Mouse (Mus musculus): ENCODE results near the gene Bpifb5. TPM values are rescaled to one million over a fixed set of nuclear protein-coding genes. Genes with fewer than 3 reads are reported as not detected.
"Not testable (repeated sequence)": the region's sequence is repeated elsewhere in the genome, so short reads cannot be mapped to it uniquely, and the experiment has no call there.

Bpifb5 gene
- polyA plus RNA-seq, 1 experiment from 2014 or later: 1.7 TPM

DNA sequence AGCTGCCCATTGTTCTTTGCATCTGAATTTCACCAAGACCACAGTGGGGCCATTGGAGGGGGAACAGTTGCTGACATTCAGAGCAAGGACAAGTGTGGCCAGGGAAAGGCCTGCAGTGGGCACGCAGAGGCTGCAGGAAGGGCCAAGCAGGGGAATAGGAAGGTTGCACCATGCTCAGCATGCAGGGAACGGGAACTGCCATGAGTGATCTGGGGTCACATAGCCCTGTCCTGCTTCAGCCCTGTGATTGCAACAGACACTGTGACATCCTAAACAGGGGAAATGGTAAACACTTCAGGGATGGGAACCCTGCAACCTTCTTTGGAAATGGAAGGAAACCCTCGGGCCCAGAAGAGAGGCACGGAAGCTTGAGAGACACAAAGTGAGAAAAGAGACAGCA, 31.7 kb downstream of the Bpifb5 start:
- not testable (repeated sequence) for H3K9me3 ChIP-seq (replicated peaks; ENCODE audit: control insufficient read depth, low read length); H3K27me3 ChIP-seq (ENCODE audit: control insufficient read depth, insufficient read depth, low read length); H3K4me2 ChIP-seq (ENCODE audit: low read depth, low read length); H3K9ac ChIP-seq (ENCODE audit: low read length); ATAC-seq (ENCODE audit: insufficient read depth, low FRiP score); H3K4me1 ChIP-seq (ENCODE audit: control insufficient read depth, insufficient read depth, low read length); H3K4me3 ChIP-seq (replicated peaks; ENCODE audit: low read length); H3K27ac ChIP-seq (ENCODE audit: low read length); H3K36me3 ChIP-seq (ENCODE audit: control insufficient read depth, insufficient read depth, low read length)
- 80% methylated on average over 2 of the region's 4 CpGs for WGBS

DNA sequence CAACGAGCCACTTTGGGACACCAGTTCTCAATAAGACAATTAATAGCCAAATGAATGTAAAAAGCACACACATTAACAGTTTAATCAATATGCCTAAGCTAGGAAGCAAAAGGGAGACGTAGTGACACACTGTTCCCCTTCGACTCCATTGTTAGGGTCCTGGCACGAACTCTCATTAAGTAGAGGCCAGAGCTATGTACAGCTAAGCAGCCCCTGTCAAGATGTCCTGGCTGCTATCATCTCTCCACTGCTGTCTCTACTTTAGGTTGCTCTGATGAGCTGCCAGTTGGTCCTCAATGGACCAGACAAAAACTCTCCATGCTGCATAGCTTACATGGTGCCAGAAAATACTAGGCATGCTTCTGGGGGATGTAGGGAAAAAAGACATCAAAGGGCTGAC, 32.2 kb downstream of the Bpifb5 start:
- no peaks in the 10 kb centered on the region for H3K4me1 ChIP-seq (ENCODE audit: control insufficient read depth, insufficient read depth, low read length)
- ATAC-seq (ENCODE audit: insufficient read depth, low FRiP score): no peak
- H3K27ac ChIP-seq (ENCODE audit: low read length): no peak overlapping the region
- no peak overlapping the region for H3K4me3 ChIP-seq (replicated peaks; ENCODE audit: low read length)
- H3K36me3 ChIP-seq (ENCODE audit: control insufficient read depth, insufficient read depth, low read length): no peaks in the 10 kb centered on the region
- H3K27me3 ChIP-seq (ENCODE audit: control insufficient read depth, insufficient read depth, low read length): no peaks in the 10 kb centered on the region
- WGBS: 70% methylated on average over 4 of the region's 4 CpGs
- no peak overlapping the region for H3K4me2 ChIP-seq (ENCODE audit: low read depth, low read length)
- H3K9me3 ChIP-seq (replicated peaks; ENCODE audit: control insufficient read depth, low read length): no peaks in the 10 kb centered on the region
- H3K9ac ChIP-seq (ENCODE audit: low read length): no peak overlapping the region

DNA sequence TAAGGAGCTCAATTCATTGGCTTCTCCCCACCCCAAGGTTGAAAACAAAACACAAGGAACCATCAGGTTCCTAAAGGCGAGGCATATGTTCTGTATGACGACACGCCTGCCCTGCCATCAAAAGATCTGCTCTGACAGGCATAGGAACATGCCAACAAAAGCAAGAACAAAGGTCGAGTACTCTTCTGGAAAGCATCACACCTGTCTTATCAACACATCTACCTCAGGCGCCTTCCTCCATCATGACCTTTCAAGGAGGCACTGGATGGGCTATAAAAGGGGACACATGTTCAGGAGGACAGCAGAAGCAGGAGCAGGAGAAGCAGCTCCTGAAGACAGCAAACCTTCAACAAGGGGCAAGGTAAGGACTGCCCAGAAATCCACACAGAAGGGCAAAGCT, 34.0 kb downstream of the Bpifb5 start, which contains the start of gene Bpifb9a:
Gene Bpifb9a (plus strand): TSS at position 301 of the 400 bp plus-strand sequence.
- not testable (repeated sequence) for ATAC-seq (ENCODE audit: insufficient read depth, low FRiP score); H3K27me3 ChIP-seq (ENCODE audit: control insufficient read depth, insufficient read depth, low read length); H3K9me3 ChIP-seq (replicated peaks; ENCODE audit: control insufficient read depth, low read length); H3K36me3 ChIP-seq (ENCODE audit: control insufficient read depth, insufficient read depth, low read length); H3K4me1 ChIP-seq (ENCODE audit: control insufficient read depth, insufficient read depth, low read length); H3K9ac ChIP-seq (ENCODE audit: low read length); H3K4me3 ChIP-seq (replicated peaks; ENCODE audit: low read length); H3K27ac ChIP-seq (ENCODE audit: low read length); H3K4me2 ChIP-seq (ENCODE audit: low read depth, low read length)
- WGBS: 72% methylated on average over 5 of the region's 5 CpGs

DNA sequence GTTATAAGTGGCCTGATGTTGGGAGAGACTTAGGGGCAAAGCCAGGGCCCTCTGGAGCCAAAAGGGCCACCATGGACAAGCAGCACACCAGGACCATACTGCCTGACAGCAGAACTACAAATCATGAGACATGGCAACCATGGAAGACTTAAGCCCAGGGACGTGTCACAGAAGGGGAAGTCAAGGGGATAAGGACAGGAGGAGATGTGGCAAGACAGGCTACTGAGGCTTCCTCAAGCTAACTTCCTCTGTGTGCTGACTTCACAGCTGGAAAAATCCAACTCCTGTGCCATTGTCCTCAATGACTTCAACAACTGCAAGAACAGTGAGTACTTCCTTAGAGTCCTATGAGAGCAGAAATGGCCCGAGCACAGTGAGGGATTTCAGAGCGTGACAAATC, 40.9 kb downstream of the Bpifb5 start:
- not testable (repeated sequence) for H3K27me3 ChIP-seq (ENCODE audit: control insufficient read depth, insufficient read depth, low read length); H3K4me1 ChIP-seq (ENCODE audit: control insufficient read depth, insufficient read depth, low read length); H3K4me3 ChIP-seq (replicated peaks; ENCODE audit: low read length); H3K4me2 ChIP-seq (ENCODE audit: low read depth, low read length); H3K9me3 ChIP-seq (replicated peaks; ENCODE audit: control insufficient read depth, low read length); H3K9ac ChIP-seq (ENCODE audit: low read length); H3K27ac ChIP-seq (ENCODE audit: low read length); ATAC-seq (ENCODE audit: insufficient read depth, low FRiP score); H3K36me3 ChIP-seq (ENCODE audit: control insufficient read depth, insufficient read depth, low read length)
- WGBS: 73% methylated on average over 3 of the region's 3 CpGs

Other genes starting within 250 kb of the Bpifb5 start
- not detected in 2 replicates for gene Bpifa6, start 248.8 kb upstream of the Bpifb5 start, polyA plus RNA-seq (2015; fragmentation: Nextera tagmentation; extraction: Ambion mirVana)
- gene Bpifa2, start 215.5 kb upstream of the Bpifb5 start, polyA plus RNA-seq (2015; fragmentation: Nextera tagmentation; extraction: Ambion mirVana): not detected in 2 replicates
- not detected in 2 replicates for gene Bpifa3, start 93.4 kb upstream of the Bpifb5 start, polyA plus RNA-seq (2015; fragmentation: Nextera tagmentation; extraction: Ambion mirVana)
- gene Bpifa1, start 80.9 kb upstream of the Bpifb5 start, polyA plus RNA-seq (2015; fragmentation: Nextera tagmentation; extraction: Ambion mirVana): 0.27 TPM in 1 of 2 replicates, not detected in the other
- not detected in 2 replicates for gene Bpifa5, start 61.1 kb upstream of the Bpifb5 start, polyA plus RNA-seq (2015; fragmentation: Nextera tagmentation; extraction: Ambion mirVana)
- gene Bpifb1, start 32.9 kb upstream of the Bpifb5 start, polyA plus RNA-seq (2015; fragmentation: Nextera tagmentation; extraction: Ambion mirVana): 711 and 1,131 TPM in 2 replicates
- not detected in 2 replicates for gene Bpifb9a, start 34.1 kb downstream of the Bpifb5 start, polyA plus RNA-seq (2015; fragmentation: Nextera tagmentation; extraction: Ambion mirVana)
- gene Bpifb9b, start 83.5 kb downstream of the Bpifb5 start, polyA plus RNA-seq (2015; fragmentation: Nextera tagmentation; extraction: Ambion mirVana): not detected in 2 replicates
- 14.9 and 18.5 TPM in 2 replicates for gene Cdk5rap1, start 149.3 kb downstream of the Bpifb5 start, polyA plus RNA-seq (2015; fragmentation: Nextera tagmentation; extraction: Ambion mirVana)
- 4.2 and 7.9 TPM in 2 replicates for gene Snta1, start 184.4 kb downstream of the Bpifb5 start, polyA plus RNA-seq (2015; fragmentation: Nextera tagmentation; extraction: Ambion mirVana)
- gene Cbfa2t2, start 212.7 kb downstream of the Bpifb5 start, polyA plus RNA-seq (2015; fragmentation: Nextera tagmentation; extraction: Ambion mirVana): 31.8 and 32.8 TPM in 2 replicates

Measured in stomach, embryonic 16.5 days (tissue).